Mouse (Mus musculus) midbrain, embryonic 11.5 days (tissue): ENCODE data around the gene Gm10392. TPM values are rescaled to one million over a fixed set of nuclear protein-coding genes. Genes with fewer than 3 reads are reported as not detected.
A peak's percentile ranks its signal among the peaks of the same experiment; 100 is the strongest.

Experiments
- ATAC-seq: fragments of 200-750 bp; cut with Nextera tagmentation; 2 replicates; pipeline ENCODE4 v1.8.0; 2017; ENCODE audit warnings: moderate TSS enrichment, moderate library complexity; ENCODE audit not compliant: low FRiP score
- DNase-seq: peaks from one replicate; pipeline ENCODE4 v3.0.0; 2015; ENCODE audit warnings: low spot score; ENCODE audit errors: missing footprints
- H3K27ac ChIP-seq: fragments of 300-500 bp; sonication (generic); 2 replicates; pipeline ENCODE4 v1.5.1; 2014; ENCODE audit warnings: low read depth, low read length
- H3K27me3 ChIP-seq: fragments of 300-500 bp; sonication (generic); 2 replicates; pipeline ENCODE4 v1.6.1; 2014; ENCODE audit warnings: mild to moderate bottlenecking, low read length, moderate library complexity, mixed read lengths; ENCODE audit not compliant: control insufficient read depth, insufficient read depth
- H3K36me3 ChIP-seq: fragments of 300-500 bp; sonication (generic); 2 replicates; pipeline ENCODE4 v1.6.1; 2014; ENCODE audit warnings: mild to moderate bottlenecking, low read length, moderate library complexity, mixed read lengths; ENCODE audit not compliant: control insufficient read depth, insufficient read depth
- H3K4me1 ChIP-seq: fragments of 300-500 bp; sonication (generic); 2 replicates; pipeline ENCODE4 v1.6.1; 2014; ENCODE audit warnings: low read length; ENCODE audit not compliant: control insufficient read depth, insufficient read depth
- H3K4me2 ChIP-seq: fragments of 300-500 bp; sonication (generic); 2 replicates; pipeline ENCODE4 v1.6.1; 2014; ENCODE audit warnings: mild to moderate bottlenecking, moderate library complexity
- H3K4me3 ChIP-seq: fragments of 300-500 bp; sonication (generic); 2 replicates; pipeline ENCODE4 v1.5.1; 2014; ENCODE audit warnings: low read depth, low read length
- H3K9ac ChIP-seq: fragments of 300-500 bp; sonication (generic); 2 replicates; pipeline ENCODE4 v1.6.1; 2014; ENCODE audit warnings: low read length
- H3K9me3 ChIP-seq: fragments of 300-500 bp; sonication (generic); 2 replicates; pipeline ENCODE4 v1.6.1; 2016; ENCODE audit warnings: low read length; ENCODE audit not compliant: control insufficient read depth
- WGBS: fragments of 180-500 bp; shearing (Covaris S2); extraction: QIAGEN DNeasy Blood & Tissue Kit; methylation state at CpG from one replicate; pipeline ENCODE4 v1.1.7; 2014; 5-methylcytosine and 5-hydroxymethylcytosine counted together
- polyA plus RNA-seq: library from polyadenylated mRNA; unstranded; fragments of >200 nt; fragmentation: Nextera tagmentation; extraction: Ambion mirVana; gene quantifications from 2 replicates; pipeline ENCODE4 v1.2.1, GENCODE M21; 2014

Gm10392 gene
- polyA plus RNA-seq, 1 experiment from 2014 or later: 0.10 TPM

GRCm38 (mm10) chr11:77494782-77495181 is 24.2 kb downstream of the Gm10392 start:
- H3K9ac ChIP-seq: peak overlapping the region; percentile 40; the same call in 1 of the 2 replicates
- WGBS: 73% methylated on average over 6 of the region's 6 CpGs
- no peak overlapping the region for H3K27ac ChIP-seq
- DNase-seq (no peak), ATAC-seq (no peak)
- H3K36me3 ChIP-seq: no peaks in the 10 kb centered on the region
- H3K4me3 ChIP-seq: peak overlapping the region; percentile 96; the same call in 1 of the 2 replicates
- peaks cover 61% of the 10 kb centered on the region for H3K4me1 ChIP-seq
- no peaks in the 10 kb centered on the region for H3K27me3 ChIP-seq
- peak overlapping the region; percentile 85 for H3K4me2 ChIP-seq
- no peaks in the 10 kb centered on the region for H3K9me3 ChIP-seq

GRCm38 (mm10) chr11:77494344-77494676 is 24.7 kb downstream of the Gm10392 start:
- no peaks in the 10 kb centered on the region for H3K36me3 ChIP-seq
- no peaks in the 10 kb centered on the region for H3K27me3 ChIP-seq
- H3K9ac ChIP-seq: peak overlapping the region; percentile 94
- H3K4me1 ChIP-seq: peaks cover 61% of the 10 kb centered on the region
- 36% methylated on average over 4 of the region's 4 CpGs for WGBS
- ATAC-seq: no peak
- peak overlapping the region; percentile 96 for H3K4me3 ChIP-seq
- H3K9me3 ChIP-seq: no peaks in the 10 kb centered on the region
- DNase-seq: no peak
- H3K27ac ChIP-seq: no peak overlapping the region
- peak overlapping the region; percentile 85 for H3K4me2 ChIP-seq

- peak within 1 kb of the TSS; percentile 94 for H3K9ac ChIP-seq
- H3K4me1 ChIP-seq: peaks cover 64% of the 10 kb centered on the region
- no peaks in the 10 kb centered on the region for H3K9me3 ChIP-seq
- no peaks in the 10 kb centered on the region for H3K27me3 ChIP-seq
- DNase-seq (peak; percentile 94), ATAC-seq (no peak)
- WGBS: 2% methylated on average over 47 of the region's 74 CpGs
- peak within 1 kb of the TSS; percentile 85 for H3K4me2 ChIP-seq
- no peaks in the 10 kb centered on the region for H3K36me3 ChIP-seq
- H3K27ac ChIP-seq: peak within 1 kb of the TSS; percentile 77
- H3K4me3 ChIP-seq: peak within 1 kb of the TSS; percentile 96
Measured at GRCm38 (mm10) chr11:77493512-77494343, 25.3 kb downstream of the Gm10392 start, which contains the start of gene Git1. TSS of gene Git1 (plus strand) at chr11:77493562.

- 0% methylated on average over 24 of the region's 32 CpGs for WGBS
Measured at GRCm38 (mm10) chr11:77492911-77493332, 26.1 kb downstream of the Gm10392 start.

GRCm38 (mm10) chr11:77492311-77492871 is 26.6 kb downstream of the Gm10392 start:
- peak overlapping the region; percentile 85 for H3K4me2 ChIP-seq
- no peak for ATAC-seq
- peaks cover 64% of the 10 kb centered on the region for H3K4me1 ChIP-seq
- peak overlapping the region; percentile 35 for H3K27ac ChIP-seq
- under 1% methylated on average over 14 of the region's 18 CpGs for WGBS
- no peaks in the 10 kb centered on the region for H3K27me3 ChIP-seq
- peak overlapping the region; percentile 94 for H3K9ac ChIP-seq
- H3K4me3 ChIP-seq: peak overlapping the region; percentile 96
- H3K36me3 ChIP-seq: no peaks in the 10 kb centered on the region
- DNase-seq: no peak
- H3K9me3 ChIP-seq: no peaks in the 10 kb centered on the region

More at GRCm38 (mm10) chr11:77492911-77493332, 26.1 kb downstream of the Gm10392 start:
- Histone ChIP-seq H3K36me3 (no peaks in the 10 kb centered on the region), H3K4me1 (peaks cover 65% of the 10 kb centered on the region), H3K4me3 (peak overlapping the region; percentile 96), H3K27ac (peak overlapping the region; percentile 35), H3K4me2 (peak overlapping the region; percentile 85), H3K9me3 (no peaks in the 10 kb centered on the region), H3K9ac (peak overlapping the region; percentile 94), H3K27me3 (no peaks in the 10 kb centered on the region)
- peak; percentile 97 for DNase-seq
- peak; percentile 73 for ATAC-seq

- H3K4me2 ChIP-seq: peak overlapping the region; percentile 85
- under 1% methylated on average over 23 of the region's 23 CpGs for WGBS
- peak overlapping the region; percentile 96 for H3K4me3 ChIP-seq
- peaks cover 66% of the 10 kb centered on the region for H3K4me1 ChIP-seq
- H3K27ac ChIP-seq: peak overlapping the region; percentile 56; the same call in 1 of the 2 replicates
- ATAC-seq: peak; percentile 65
- H3K36me3 ChIP-seq: no peaks in the 10 kb centered on the region
- H3K9me3 ChIP-seq: no peaks in the 10 kb centered on the region
- no peaks in the 10 kb centered on the region for H3K27me3 ChIP-seq
- no peak for DNase-seq
- H3K9ac ChIP-seq: peak overlapping the region; percentile 94
Measured at GRCm38 (mm10) chr11:77491502-77492291, 27.3 kb downstream of the Gm10392 start.

GRCm38 (mm10) chr11:77491123-77491501 is 27.9 kb downstream of the Gm10392 start:
- Histone ChIP-seq H3K4me2 (peak overlapping the region; percentile 85), H3K9me3 (no peaks in the 10 kb centered on the region), H3K27ac (no peak overlapping the region), H3K9ac (peak overlapping the region; percentile 94), H3K36me3 (no peaks in the 10 kb centered on the region), H3K4me3 (peak overlapping the region; percentile 96), H3K27me3 (no peaks in the 10 kb centered on the region), H3K4me1 (peaks cover 66% of the 10 kb centered on the region)
- 2% methylated on average over 13 of the region's 13 CpGs for WGBS
- DNase-seq (peak; percentile 100), ATAC-seq (peak; percentile 68)

GRCm38 (mm10) chr11:77490451-77490850 is 28.5 kb downstream of the Gm10392 start:
- Histone ChIP-seq H3K9me3 (no peaks in the 10 kb centered on the region), H3K4me3 (0 out of 2 replicates have a peak overlapping the region, but pooled peaks have one; percentile 90), H3K27me3 (no peaks in the 10 kb centered on the region), H3K4me1 (peaks cover 69% of the 10 kb centered on the region), H3K36me3 (no peaks in the 10 kb centered on the region), H3K9ac (peak overlapping the region; percentile 96; the same call in 1 of the 2 replicates), H3K4me2 (peak overlapping the region; percentile 90), H3K27ac (no peak overlapping the region)
- DNase-seq (no peak), ATAC-seq (no peak)
- 68% methylated on average over 6 of the region's 6 CpGs for WGBS
